Mouse (Mus musculus): ENCODE measurements around the gene Cntn5. TPM values are rescaled to one million over a fixed set of nuclear protein-coding genes. Genes with fewer than 3 reads are reported as not detected.
"Not testable (repeated sequence)": the region's sequence is repeated elsewhere in the genome, so short reads cannot be mapped to it uniquely, and the experiment has no call there.

Gene Cntn5
- polyA plus RNA-seq, 1 experiment from 2014 or later, result not detected

- 81% methylated on average over 5 of the region's 5 CpGs for WGBS (ENCODE audit: missing documents)
- H3K27ac ChIP-seq; H3K36me3 ChIP-seq (ENCODE audit: inconsistent target); H3K4me3 ChIP-seq (ENCODE audit: inconsistent target); H3K79me2 ChIP-seq (ENCODE audit: inconsistent target): not testable (repeated sequence)
Measured at GRCm38 (mm10) chr9:10540877-10541276, 363.7 kb downstream of the Cntn5 start.

- 92% methylated on average over 5 of the region's 5 CpGs for WGBS (ENCODE audit: missing documents)
- no peaks in the 10 kb centered on the region for H3K79me2 ChIP-seq (ENCODE audit: inconsistent target)
Measured at GRCm38 (mm10) chr9:10532248-10532647, 372.3 kb downstream of the Cntn5 start.

DNA sequence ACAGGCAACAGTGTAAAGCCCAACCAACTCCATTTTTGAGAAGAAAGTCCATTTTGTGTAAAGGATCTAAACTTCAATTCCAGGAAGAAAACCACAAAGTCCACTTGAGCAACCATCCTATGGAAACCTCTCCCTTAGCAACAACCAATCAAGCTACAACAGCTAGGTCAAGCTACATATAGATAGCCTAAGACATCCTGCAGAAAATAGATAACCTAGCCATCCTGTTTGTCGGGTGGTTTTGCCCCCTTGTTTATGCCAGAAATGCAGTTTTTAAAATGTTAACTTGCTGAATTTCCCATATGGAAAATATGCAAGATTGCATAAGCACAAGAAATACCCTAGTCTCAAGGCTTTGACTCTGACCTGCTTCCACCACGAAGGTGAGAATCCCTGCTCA lies 373.5 kb downstream of the Cntn5 start:
- Histone ChIP-seq H3K4me3 (ENCODE audit: inconsistent target) (no peak overlapping the region), H3K27ac (no peak overlapping the region), H3K36me3 (ENCODE audit: inconsistent target) (no peaks in the 10 kb centered on the region), H3K79me2 (ENCODE audit: inconsistent target) (no peaks in the 10 kb centered on the region)
- 73% methylated on average over 2 of the region's 2 CpGs for WGBS (ENCODE audit: missing documents)

More at GRCm38 (mm10) chr9:10532248-10532647, 372.3 kb downstream of the Cntn5 start:
- no peaks in the 10 kb centered on the region for H3K36me3 ChIP-seq (ENCODE audit: inconsistent target)
- H3K27ac ChIP-seq, result no peak overlapping the region
- no peak overlapping the region for H3K4me3 ChIP-seq (ENCODE audit: inconsistent target)

- Histone ChIP-seq H3K27ac (no peak overlapping the region), H3K79me2 (ENCODE audit: inconsistent target) (no peaks in the 10 kb centered on the region), H3K36me3 (ENCODE audit: inconsistent target) (no peaks in the 10 kb centered on the region), H3K4me3 (ENCODE audit: inconsistent target) (no peak overlapping the region)
- 85% methylated on average over 4 of the region's 4 CpGs for WGBS (ENCODE audit: missing documents)
Measured at GRCm38 (mm10) chr9:10529528-10529927, 375.0 kb downstream of the Cntn5 start.

GRCm38 (mm10) chr9:10529113-10529512 lies 375.5 kb downstream of the Cntn5 start:
- Histone ChIP-seq H3K79me2 (ENCODE audit: inconsistent target) (no peaks in the 10 kb centered on the region), H3K4me3 (ENCODE audit: inconsistent target) (no peak overlapping the region), H3K27ac (no peak overlapping the region), H3K36me3 (ENCODE audit: inconsistent target) (no peaks in the 10 kb centered on the region)
- WGBS (ENCODE audit: missing documents), result 89% methylated on average over 1 of the region's 1 CpGs

DNA sequence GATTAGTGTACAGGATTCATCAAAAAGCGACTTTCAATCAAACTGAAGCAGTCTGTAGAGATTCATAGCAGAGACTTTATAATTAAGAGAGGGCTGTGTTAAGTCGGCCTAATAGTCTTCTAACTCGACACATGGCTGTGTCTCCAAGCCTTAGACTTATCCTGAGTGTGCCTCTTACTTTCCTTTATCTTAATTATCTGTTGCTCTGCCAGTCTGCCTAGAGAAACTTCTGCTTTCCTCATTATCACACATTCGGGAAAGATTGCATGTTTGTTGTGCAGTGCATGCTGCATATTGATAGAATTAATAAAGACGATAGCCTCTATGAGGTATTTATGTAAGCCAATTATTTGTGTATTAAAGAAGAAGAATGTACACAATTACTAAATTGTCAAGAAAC lies 375.9 kb downstream of the Cntn5 start:
- WGBS (ENCODE audit: missing documents), result 83% methylated on average over 5 of the region's 5 CpGs
- H3K27ac ChIP-seq, result no peak overlapping the region
- H3K36me3 ChIP-seq (ENCODE audit: inconsistent target), result no peaks in the 10 kb centered on the region
- no peaks in the 10 kb centered on the region for H3K79me2 ChIP-seq (ENCODE audit: inconsistent target)
- H3K4me3 ChIP-seq (ENCODE audit: inconsistent target), result no peak overlapping the region

DNA sequence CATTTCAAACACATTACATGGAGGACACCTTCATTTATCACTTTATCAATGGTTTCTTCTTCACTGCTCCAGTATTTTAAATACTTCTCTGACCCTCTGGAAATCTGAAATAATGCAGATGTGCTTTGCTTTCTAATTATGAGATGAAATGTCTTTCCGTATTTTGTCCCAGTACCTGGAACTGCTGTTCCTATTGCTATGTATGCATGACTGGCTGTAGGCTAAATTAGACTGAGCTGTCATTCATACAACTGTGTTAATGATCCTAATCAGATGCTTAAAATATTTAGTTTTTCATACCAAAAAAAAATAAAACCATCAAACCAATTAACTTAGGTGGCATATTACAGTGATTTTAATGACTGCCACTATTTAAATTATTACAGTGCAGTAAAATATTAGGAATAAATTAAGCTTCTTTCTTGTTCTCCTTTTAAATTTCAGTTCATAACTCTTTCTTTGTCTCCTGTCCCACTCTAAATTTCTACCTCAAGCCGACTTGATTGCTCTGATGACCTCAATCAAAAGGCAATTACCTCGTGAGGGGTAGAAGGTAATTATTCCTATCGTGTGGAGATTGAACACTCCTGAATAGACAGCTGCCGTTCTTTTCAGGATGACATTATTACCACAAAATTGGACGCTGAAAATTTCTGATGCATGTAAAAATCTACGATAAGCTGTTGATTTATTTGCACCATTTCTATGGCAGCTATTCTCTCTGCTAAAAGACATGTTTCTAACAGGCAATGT lies 378.5 kb downstream of the Cntn5 start:
- WGBS (ENCODE audit: missing documents), result 75% methylated on average over 7 of the region's 7 CpGs
- H3K27ac ChIP-seq, result no peak overlapping the region

DNA sequence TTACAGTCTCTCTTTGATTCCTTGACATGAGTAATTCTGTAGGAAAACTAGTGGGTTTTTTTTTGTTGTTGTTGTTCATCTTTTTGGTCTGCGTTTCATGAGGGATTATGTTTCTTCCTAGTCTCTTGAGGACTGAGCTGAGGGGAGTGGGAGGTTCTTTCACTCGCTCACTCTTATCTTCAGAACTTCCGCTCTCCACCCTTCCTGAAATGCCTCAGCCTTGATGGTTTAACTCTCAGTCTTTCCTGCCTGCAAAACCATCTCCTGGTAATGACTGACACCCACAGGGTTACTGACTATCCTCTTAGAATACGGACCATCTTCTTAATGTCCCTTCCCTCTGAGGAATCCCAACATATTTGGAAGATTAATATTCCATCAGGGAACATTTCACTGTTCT lies 382.0 kb downstream of the Cntn5 start:
- no peak overlapping the region for H3K27ac ChIP-seq
- H3K4me3 ChIP-seq (ENCODE audit: inconsistent target), result no peak overlapping the region
- H3K79me2 ChIP-seq (ENCODE audit: inconsistent target), result no peaks in the 10 kb centered on the region
- WGBS (ENCODE audit: missing documents), result 63% methylated on average over 4 of the region's 4 CpGs
- no peaks in the 10 kb centered on the region for H3K36me3 ChIP-seq (ENCODE audit: inconsistent target)

More for the DNA sequence above, 378.5 kb downstream of the Cntn5 start:
- H3K79me2 ChIP-seq (ENCODE audit: inconsistent target), result no peaks in the 10 kb centered on the region
- H3K36me3 ChIP-seq (ENCODE audit: inconsistent target), result no peaks in the 10 kb centered on the region
- no peak overlapping the region for H3K4me3 ChIP-seq (ENCODE audit: inconsistent target)

DNA sequence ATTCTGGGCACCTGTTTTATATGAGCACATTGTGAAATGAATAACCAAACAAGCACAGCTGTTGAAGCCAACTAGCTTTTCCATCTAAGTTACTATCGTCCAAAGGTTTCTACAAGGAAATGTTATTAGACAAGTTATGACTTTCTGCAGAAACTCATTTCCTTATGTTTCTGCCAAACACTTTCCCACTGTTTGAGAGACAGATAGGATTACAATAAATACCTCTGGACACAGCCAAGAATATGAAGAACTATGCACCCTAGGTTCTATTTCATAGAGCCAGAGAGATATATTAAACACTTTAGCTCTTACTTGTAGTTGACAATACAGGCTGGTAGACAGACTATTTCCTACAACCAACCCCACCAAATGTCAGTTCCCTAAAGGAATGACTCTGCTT lies 383.5 kb downstream of the Cntn5 start:
- no peak overlapping the region for H3K4me3 ChIP-seq (ENCODE audit: inconsistent target)
- H3K36me3 ChIP-seq (ENCODE audit: inconsistent target), result no peaks in the 10 kb centered on the region
- no peak overlapping the region for H3K27ac ChIP-seq
- 70% methylated on average over 1 of the region's 1 CpGs for WGBS (ENCODE audit: missing documents)
- H3K79me2 ChIP-seq (ENCODE audit: inconsistent target), result no peaks in the 10 kb centered on the region

- no peaks in the 10 kb centered on the region for H3K79me2 ChIP-seq (ENCODE audit: inconsistent target)
- H3K4me3 ChIP-seq (ENCODE audit: inconsistent target), result no peak overlapping the region
- H3K27ac ChIP-seq, result no peak overlapping the region
- H3K36me3 ChIP-seq (ENCODE audit: inconsistent target), result no peaks in the 10 kb centered on the region
Measured at GRCm38 (mm10) chr9:10492243-10492642, 412.3 kb downstream of the Cntn5 start.

- no peak overlapping the region for H3K4me3 ChIP-seq (ENCODE audit: inconsistent target)
- no peaks in the 10 kb centered on the region for H3K79me2 ChIP-seq (ENCODE audit: inconsistent target)
- no peak overlapping the region for H3K27ac ChIP-seq
- 80% methylated on average over 4 of the region's 4 CpGs for WGBS (ENCODE audit: missing documents)
- H3K36me3 ChIP-seq (ENCODE audit: inconsistent target), result no peaks in the 10 kb centered on the region
Measured at GRCm38 (mm10) chr9:10471484-10472125, 433.0 kb downstream of the Cntn5 start.

DNA sequence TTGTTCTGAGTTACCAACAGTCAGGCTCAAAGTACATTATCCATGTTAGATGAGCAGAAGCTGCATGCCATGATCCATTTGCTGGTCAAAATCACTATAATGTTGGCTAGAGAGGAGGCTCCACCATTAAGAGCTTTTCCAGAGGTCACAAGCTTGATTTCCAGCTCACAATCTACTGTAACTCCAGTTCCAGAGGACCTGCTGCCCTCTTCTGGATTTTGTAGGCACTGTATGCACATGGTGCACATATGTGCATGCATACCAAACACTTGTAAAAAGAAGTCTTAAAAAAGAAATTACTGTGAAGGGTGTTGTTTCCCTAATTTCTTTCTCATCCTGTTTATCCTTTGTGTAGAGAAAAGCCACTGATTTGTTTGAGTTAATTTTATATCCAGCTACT lies 439.8 kb downstream of the Cntn5 start:
- Histone ChIP-seq H3K79me2 (ENCODE audit: inconsistent target) (no peaks in the 10 kb centered on the region), H3K27ac (no peak overlapping the region), H3K36me3 (ENCODE audit: inconsistent target) (no peaks in the 10 kb centered on the region), H3K4me3 (ENCODE audit: inconsistent target) (no peak overlapping the region)

DNA sequence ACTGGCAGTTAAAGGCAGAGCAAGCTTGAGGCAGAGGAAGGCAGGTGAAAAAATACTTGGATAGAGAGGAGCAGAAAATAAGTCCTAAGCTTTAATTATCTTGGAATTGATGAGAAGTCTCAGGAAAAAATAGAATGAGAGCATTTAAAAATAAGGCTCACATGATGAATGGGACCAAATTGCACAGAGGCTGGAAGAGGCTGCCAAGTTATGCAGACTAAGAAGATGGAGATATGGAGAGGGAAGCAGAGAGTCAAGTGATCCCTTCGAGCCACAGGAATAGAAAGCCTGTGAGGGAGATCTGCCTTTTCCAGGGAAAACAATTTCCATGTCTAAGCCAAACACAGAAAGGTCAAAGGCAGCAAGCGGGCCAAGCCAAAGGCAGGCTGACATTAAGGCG lies 446.7 kb downstream of the Cntn5 start:
- Histone ChIP-seq H3K79me2 (ENCODE audit: inconsistent target) (no peaks in the 10 kb centered on the region), H3K27ac (no peak overlapping the region), H3K4me3 (ENCODE audit: inconsistent target) (no peak overlapping the region), H3K36me3 (ENCODE audit: inconsistent target) (no peaks in the 10 kb centered on the region)
- WGBS (ENCODE audit: missing documents), result 63% methylated on average over 3 of the region's 3 CpGs

DNA sequence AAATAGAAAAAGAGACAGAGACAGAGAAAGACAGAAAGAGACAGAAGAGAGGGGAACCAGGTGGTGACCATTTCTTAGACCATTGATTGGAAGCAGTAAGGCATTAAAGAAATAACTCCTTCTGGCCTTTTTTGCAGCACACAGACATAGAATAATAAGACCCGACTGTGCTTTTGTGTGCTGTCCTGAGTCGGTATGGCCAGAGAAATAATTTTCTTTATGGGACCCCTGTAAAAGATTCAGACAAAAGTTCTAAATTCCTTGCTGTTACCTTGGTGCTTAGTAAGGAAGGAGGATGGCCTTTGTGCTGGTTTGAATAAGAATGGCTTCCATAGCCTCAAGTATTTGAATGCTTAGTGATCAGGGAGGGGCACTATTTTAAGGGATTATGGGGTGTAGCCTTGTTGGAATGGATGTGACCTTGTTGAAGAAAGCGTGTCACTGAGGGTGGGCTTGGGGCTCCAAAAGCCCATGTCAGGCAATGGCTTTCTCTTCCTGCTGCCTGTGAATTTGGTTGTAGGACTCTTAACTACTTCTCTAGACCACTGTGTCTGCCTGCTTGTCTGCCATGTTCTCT lies 455.5 kb downstream of the Cntn5 start:
- no peaks in the 10 kb centered on the region for H3K36me3 ChIP-seq (ENCODE audit: inconsistent target)
- H3K4me3 ChIP-seq (ENCODE audit: inconsistent target), result no peak overlapping the region
- H3K27ac ChIP-seq, result no peak overlapping the region
- WGBS (ENCODE audit: missing documents), result 94% methylated on average over 3 of the region's 3 CpGs
- no peaks in the 10 kb centered on the region for H3K79me2 ChIP-seq (ENCODE audit: inconsistent target)

DNA sequence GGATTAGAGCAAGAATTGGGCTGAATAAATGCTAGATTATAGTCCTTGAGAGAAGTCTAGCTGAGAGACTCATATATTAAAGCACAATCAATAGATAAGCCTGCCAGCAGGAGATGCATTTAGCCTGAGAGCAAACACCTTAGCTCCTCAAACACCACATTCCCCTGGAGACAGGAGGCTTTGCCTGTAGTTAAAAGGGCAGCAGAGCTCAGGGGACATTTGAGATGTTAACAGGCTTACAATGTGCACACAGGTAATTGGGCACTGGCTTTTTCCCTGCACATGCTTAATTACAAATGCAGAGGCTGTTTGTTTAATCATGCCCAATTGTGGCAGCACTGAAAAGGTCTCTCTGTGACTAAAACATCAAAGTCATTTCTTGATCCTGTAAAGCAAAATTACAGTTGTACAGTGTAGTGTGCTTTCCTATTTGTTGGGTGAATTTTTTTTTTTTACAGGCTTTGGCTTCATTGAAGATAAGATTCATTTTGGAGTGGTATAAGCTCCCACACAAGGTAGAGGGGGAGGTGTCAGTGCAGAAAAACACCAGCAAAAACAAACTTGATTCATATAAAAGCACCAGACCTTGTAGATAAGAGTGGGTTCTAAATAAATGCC lies 457.2 kb downstream of the Cntn5 start:
- Histone ChIP-seq H3K36me3 (ENCODE audit: inconsistent target) (no peaks in the 10 kb centered on the region), H3K27ac (no peak overlapping the region), H3K79me2 (ENCODE audit: inconsistent target) (no peaks in the 10 kb centered on the region), H3K4me3 (ENCODE audit: inconsistent target) (no peak overlapping the region)

Measured in macrophage (primary cell).